Mouse (Mus musculus) G1E (cell line): ENCODE results near the gene Iqgap3. TPM values are rescaled to one million over a fixed set of nuclear protein-coding genes. Genes with fewer than 3 reads are reported as not detected.

ENCODE experiments used
- ATAC-seq: 2 replicates; pipeline ENCODE4 v1.8.0; 2016; ENCODE audit warnings: mild to moderate bottlenecking; ENCODE audit not compliant: insufficient number of reproducible peaks, poor library complexity, low FRiP score, severe bottlenecking; ENCODE audit errors: extremely low read depth
- DNase-seq: peaks from one replicate; pipeline ENCODE4 v3.0.0; 2012; ENCODE audit warnings: low spot score
- H3K27me3 ChIP-seq: 2 replicates; pipeline ENCODE4 v1.6.1; 2012; ENCODE audit warnings: mild to moderate bottlenecking, low read length, inconsistent platforms; ENCODE audit not compliant: insufficient read depth
- H3K36me3 ChIP-seq: replicated peaks from 2 replicates; pipeline ENCODE3; 2012; ENCODE audit warnings: mild to moderate bottlenecking, inconsistent platforms
- H3K4me1 ChIP-seq: 2 replicates; pipeline ENCODE4 v1.6.1; 2012; ENCODE audit warnings: low read depth, low read length, inconsistent platforms, mixed read lengths; ENCODE audit not compliant: insufficient read depth
- H3K4me3 ChIP-seq: 2 replicates; pipeline ENCODE4 v1.5.1; 2012; ENCODE audit warnings: low read depth, mild to moderate bottlenecking, inconsistent platforms, low read length, moderate library complexity, mixed read lengths
- H3K9me3 ChIP-seq: replicated peaks from 2 replicates; pipeline ENCODE4 v1.6.1; 2012; ENCODE audit warnings: inconsistent platforms
- CTCF ChIP-seq: IDR thresholded peaks from 2 replicates; pipeline ENCODE4 v1.5.1; 2012; ENCODE audit warnings: low read depth, low read length, inconsistent platforms, mixed read lengths
- GATA1 ChIP-seq: IDR thresholded peaks from 2 replicates; pipeline ENCODE4 v1.6.1; 2012; ENCODE audit warnings: borderline replicate concordance, low read length, inconsistent platforms, mixed read lengths
- GATA2 ChIP-seq: IDR thresholded peaks from 2 replicates; pipeline ENCODE4 v1.6.1; 2012; ENCODE audit warnings: low read depth, low read length, inconsistent platforms, borderline replicate concordance
- POLR2AphosphoS5 ChIP-seq: IDR thresholded peaks from 2 replicates; pipeline ENCODE4 v1.6.1; 2012; ENCODE audit warnings: low read depth, low read length, inconsistent platforms; ENCODE audit not compliant: insufficient replicate concordance
- TAL1 ChIP-seq: conservative IDR thresholded peaks from 2 replicates; pipeline ENCODE4 v1.6.1; 2012; ENCODE audit warnings: low read depth, low read length, inconsistent platforms, mixed read lengths
- polyA plus RNA-seq: library from polyadenylated mRNA; stranded (reverse); fragments of >175 nt; gene quantifications from 2 replicates; pipeline ENCODE4 v1.2.3, GENCODE M21; 2012
- total RNA-seq, 2 experiments: library from RNA; stranded (forward) in 1 of 2; stranded (reverse) in 1 of 2; fragments of 200-1000 nt in 1 of 2; fragments of >200 nt in 1 of 2; fragmentation: Nextera tagmentation in 1 of 2; gene quantifications; 2 replicates each; pipeline ENCODE4 v1.2.3; 2014 to 2017

Gene Iqgap3
- total and polyA plus RNA-seq, 3 experiments: 13.8 to 29.3 (median 22.8) TPM

DNA sequence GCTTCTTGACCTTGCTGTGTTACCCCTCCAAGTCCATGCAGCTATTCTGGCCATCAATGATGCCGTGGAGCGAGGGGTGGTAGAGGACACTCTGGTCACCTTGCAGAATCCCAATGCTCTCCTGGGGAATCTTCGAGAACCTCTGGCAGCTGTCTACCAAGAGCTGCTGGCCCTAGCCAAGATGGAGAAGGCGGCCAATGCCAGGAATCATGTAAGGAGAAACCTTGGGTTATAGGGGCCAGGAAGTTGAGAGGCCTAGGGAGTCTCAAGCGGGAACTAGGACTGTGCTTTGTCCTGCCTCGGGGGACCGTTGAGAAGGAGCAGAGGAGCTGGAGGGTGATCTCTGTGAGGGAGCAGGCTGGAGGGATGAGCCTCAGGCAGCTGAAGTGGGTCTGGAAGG lies 8.3 kb downstream of the Iqgap3 start:
- TF ChIP-seq TAL1: no peak
- no peak for TF ChIP-seq GATA1
- TF ChIP-seq POLR2AphosphoS5: no peak
- no peak for TF ChIP-seq CTCF
- TF ChIP-seq GATA2: no peak
- peaks cover 92% of the 10 kb centered on the region for H3K36me3 ChIP-seq
- H3K9me3 ChIP-seq: no peaks in the 10 kb centered on the region
- H3K4me3 ChIP-seq: no peak overlapping the region
- H3K27me3 ChIP-seq: no peaks in the 10 kb centered on the region
- ATAC-seq (no peak), DNase-seq (no peak)
- no peaks in the 10 kb centered on the region for H3K4me1 ChIP-seq

DNA sequence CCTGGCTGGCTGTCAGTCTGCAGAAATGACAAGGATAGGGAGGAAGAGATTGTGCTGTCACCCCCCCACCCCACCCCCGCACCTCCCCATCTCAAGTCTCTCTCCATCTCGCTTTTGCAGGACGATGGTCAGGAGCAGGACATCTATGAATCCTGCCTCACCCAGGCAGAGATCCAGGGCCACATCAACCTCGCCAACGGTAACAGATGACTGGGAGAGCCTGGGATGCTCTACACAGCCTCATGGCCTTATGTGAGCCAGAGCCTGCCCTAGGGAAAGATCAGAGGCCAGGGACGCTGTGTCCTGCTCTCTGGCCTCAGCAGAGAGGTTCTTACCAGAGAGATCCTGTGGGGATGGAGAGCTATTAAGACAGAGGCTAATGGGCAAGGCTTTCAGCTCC lies 8.8 kb downstream of the Iqgap3 start:
- H3K27me3 ChIP-seq: no peaks in the 10 kb centered on the region
- H3K4me3 ChIP-seq: no peak overlapping the region
- DNase-seq (no peak), ATAC-seq (no peak)
- no peaks in the 10 kb centered on the region for H3K4me1 ChIP-seq
- peaks cover 92% of the 10 kb centered on the region for H3K36me3 ChIP-seq
- no peaks in the 10 kb centered on the region for H3K9me3 ChIP-seq
- TF ChIP-seq GATA1 (no peak), GATA2 (no peak), CTCF (no peak), POLR2AphosphoS5 (no peak), TAL1 (no peak)

DNA sequence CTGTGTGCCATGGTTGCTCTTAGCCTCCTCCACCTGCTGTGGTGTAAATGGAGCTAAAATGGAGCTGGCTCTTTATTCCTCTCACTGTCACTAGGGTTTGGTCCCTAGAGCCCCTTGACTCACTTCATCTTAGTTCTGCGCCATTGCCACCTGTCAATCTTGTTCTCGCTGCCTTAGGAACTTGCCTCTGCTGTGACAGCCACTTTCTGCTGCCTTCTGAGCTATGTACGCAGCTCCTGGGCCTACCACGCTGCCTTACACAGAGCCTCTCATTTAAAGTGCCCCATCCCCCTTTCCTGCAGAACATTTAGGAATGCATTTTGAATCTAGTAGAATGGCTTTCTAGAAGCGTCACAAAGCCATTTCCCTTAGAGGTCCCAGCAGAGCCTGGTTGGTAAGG lies 12.4 kb downstream of the Iqgap3 start:
- Histone ChIP-seq H3K4me1 (no peaks in the 10 kb centered on the region), H3K9me3 (no peaks in the 10 kb centered on the region), H3K36me3 (peaks cover 94% of the 10 kb centered on the region), H3K4me3 (no peak overlapping the region), H3K27me3 (no peaks in the 10 kb centered on the region)
- ATAC-seq (no peak), DNase-seq (no peak)
- TF ChIP-seq GATA2 (no peak), CTCF (no peak), POLR2AphosphoS5 (no peak), TAL1 (no peak), GATA1 (no peak)

DNA sequence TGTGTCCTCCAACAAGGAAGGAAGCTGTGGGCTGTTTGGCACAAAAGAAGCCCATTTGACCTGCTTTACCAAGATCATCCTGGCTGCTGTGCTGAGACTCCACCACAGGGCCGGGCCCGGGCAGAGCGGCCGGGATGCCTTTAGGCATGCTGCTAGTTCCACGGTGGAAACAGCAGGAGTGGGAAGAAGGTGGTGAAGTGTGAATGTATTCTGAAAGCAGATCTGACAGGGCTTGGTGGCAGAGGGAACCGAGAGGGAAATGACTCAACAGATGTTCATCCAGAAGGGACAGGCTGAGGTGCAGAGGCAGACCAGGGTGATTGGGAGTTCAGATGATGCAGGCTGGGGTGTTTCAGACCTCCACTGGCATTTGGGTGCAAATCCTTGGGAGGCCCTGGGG lies 15.9 kb downstream of the Iqgap3 start:
- no peak overlapping the region for H3K4me3 ChIP-seq
- TF ChIP-seq CTCF: no peak
- no peak for TF ChIP-seq GATA2
- TF ChIP-seq POLR2AphosphoS5: no peak
- no peak for TF ChIP-seq GATA1
- TF ChIP-seq TAL1: no peak
- peaks cover 90% of the 10 kb centered on the region for H3K36me3 ChIP-seq
- no peaks in the 10 kb centered on the region for H3K27me3 ChIP-seq
- ATAC-seq: no peak
- no peaks in the 10 kb centered on the region for H3K4me1 ChIP-seq
- H3K9me3 ChIP-seq: no peaks in the 10 kb centered on the region
- no peak for DNase-seq

DNA sequence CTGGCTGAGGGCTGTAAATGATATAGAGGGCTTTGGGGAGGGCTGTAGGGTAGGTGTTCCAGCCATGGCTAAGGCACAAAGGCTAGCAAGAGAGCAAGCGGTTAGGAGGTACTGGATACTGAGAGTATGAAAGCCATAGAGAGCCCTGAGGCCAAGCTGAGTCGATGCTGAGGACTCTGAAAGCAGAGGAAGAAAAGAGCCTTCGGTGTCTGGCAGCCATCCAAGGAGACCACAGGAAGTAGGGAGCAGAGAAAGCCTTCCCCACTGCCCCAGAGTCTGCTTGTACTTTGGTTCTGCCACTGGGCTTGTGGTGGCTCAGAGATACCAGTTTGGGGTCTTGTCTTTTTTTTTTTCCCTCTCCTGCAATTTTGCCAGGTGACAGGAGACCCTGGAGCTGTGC lies 18.5 kb downstream of the Iqgap3 start:
- ATAC-seq: no peak
- H3K27me3 ChIP-seq: no peaks in the 10 kb centered on the region
- no peaks in the 10 kb centered on the region for H3K4me1 ChIP-seq
- H3K4me3 ChIP-seq: no peak overlapping the region
- TF ChIP-seq CTCF (no peak), TAL1 (no peak), POLR2AphosphoS5 (no peak)
- DNase-seq: no peak
- H3K9me3 ChIP-seq: no peaks in the 10 kb centered on the region
- peaks cover 92% of the 10 kb centered on the region for H3K36me3 ChIP-seq

DNA sequence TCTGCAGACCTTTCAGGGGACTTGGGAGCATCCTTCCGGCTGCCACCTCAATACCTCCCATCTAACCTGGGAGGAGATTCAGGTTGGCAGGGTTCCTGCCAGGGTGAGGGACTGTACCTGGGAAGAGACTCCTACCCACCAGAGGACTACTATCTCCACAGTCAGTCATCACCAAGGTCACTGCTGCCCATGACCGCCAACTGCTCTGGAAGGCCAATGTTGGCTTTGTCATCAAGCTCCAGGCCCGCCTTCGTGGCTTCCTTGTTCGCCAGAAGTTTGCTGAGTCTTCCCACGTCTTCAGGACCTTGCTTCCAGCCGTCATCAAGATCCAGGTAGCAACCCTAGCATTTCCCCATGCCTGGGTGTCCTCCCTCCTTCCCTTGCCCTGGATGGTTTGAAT lies 20.0 kb downstream of the Iqgap3 start:
- H3K27me3 ChIP-seq: no peaks in the 10 kb centered on the region
- no peak for DNase-seq
- H3K4me3 ChIP-seq: no peak overlapping the region
- peaks cover 95% of the 10 kb centered on the region for H3K36me3 ChIP-seq
- TF ChIP-seq GATA1: no peak
- TF ChIP-seq CTCF: no peak
- TF ChIP-seq GATA2: no peak
- no peak for TF ChIP-seq POLR2AphosphoS5
- no peak for TF ChIP-seq TAL1
- H3K9me3 ChIP-seq: no peaks in the 10 kb centered on the region
- H3K4me1 ChIP-seq: no peaks in the 10 kb centered on the region
- ATAC-seq: no peak

DNA sequence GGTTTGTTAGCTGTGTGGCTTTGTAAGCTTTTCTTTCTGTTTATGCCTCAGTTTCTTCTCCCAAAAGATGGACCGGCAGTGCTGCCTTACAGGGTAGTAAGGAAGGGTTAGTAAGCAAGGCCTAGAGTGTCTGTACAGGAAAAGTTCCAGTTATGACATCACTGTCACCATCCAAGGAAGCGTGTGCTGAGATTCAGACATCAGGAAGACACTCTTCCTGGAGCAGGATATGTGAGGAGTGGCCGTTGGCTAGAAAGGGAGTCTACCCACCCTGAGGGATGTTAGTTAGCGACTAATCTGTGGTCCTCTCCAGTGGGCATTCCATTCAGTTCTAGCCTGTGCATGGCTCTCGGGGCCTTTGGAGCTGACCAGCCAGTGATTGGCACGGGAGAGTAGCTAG lies 20.4 kb downstream of the Iqgap3 start:
- ATAC-seq (no peak), DNase-seq (no peak)
- TF ChIP-seq GATA1 (no peak), CTCF (no peak), TAL1 (no peak), GATA2 (no peak), POLR2AphosphoS5 (no peak)
- peaks cover 94% of the 10 kb centered on the region for H3K36me3 ChIP-seq
- H3K9me3 ChIP-seq: no peaks in the 10 kb centered on the region
- no peaks in the 10 kb centered on the region for H3K4me1 ChIP-seq
- no peak overlapping the region for H3K4me3 ChIP-seq
- H3K27me3 ChIP-seq: no peaks in the 10 kb centered on the region
